Mouse (Mus musculus) bone marrow, adult 2 months (tissue): ENCODE measurements around the gene Cers2.

Experiments
- CTCF ChIP-seq: fragments of 200-500 bp; IDR thresholded peaks from 2 replicates; pipeline ENCODE4 v1.5.1; 2011; ENCODE audit warnings: low read length, control low read depth; ENCODE audit not compliant: control insufficient read depth, insufficient read depth
- POLR2A ChIP-seq: fragments of 200-500 bp; IDR thresholded peaks from 2 replicates; pipeline ENCODE4 v1.6.1; 2011; ENCODE audit warnings: low read depth, mild to moderate bottlenecking, control low read depth, low read length, borderline replicate concordance; ENCODE audit not compliant: control insufficient read depth

DNA sequence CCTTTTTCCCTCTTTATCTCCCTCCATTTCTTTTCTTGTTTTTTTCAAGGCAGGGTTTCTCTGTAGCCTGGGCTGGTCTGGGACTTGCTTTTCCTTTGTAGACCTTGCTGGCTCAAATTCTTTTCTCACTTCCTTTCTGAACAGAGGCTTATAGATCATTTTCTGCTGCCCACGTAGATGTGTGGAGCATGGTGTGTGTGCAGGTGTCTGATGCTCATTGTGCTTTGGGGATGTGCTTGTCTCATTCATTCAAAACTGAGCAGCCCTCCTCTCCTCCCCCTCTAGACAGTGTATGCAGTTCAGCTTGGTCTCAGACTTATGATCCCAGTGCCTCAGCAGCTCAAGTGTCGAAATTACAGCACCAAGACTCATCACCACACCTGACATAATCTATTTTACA is 4.5 kb downstream of the Cers2 start:
- TF ChIP-seq POLR2A = no peak
- no peak for TF ChIP-seq CTCF
